Mouse (Mus musculus) ES-E14 (cell line): ENCODE results near the gene Stxbp6.

Experiments used
- CHD2 ChIP-seq: IDR thresholded peaks from 2 replicates; pipeline ENCODE4 v1.6.1; 2014; ENCODE audit warnings: mild to moderate bottlenecking, low read depth, low read length, inconsistent platforms
- ZC3H11A ChIP-seq: IDR thresholded peaks from 2 replicates; pipeline ENCODE4 v1.6.1; 2012; ENCODE audit warnings: low read depth, mild to moderate bottlenecking, inconsistent platforms, low read length, borderline replicate concordance

DNA sequence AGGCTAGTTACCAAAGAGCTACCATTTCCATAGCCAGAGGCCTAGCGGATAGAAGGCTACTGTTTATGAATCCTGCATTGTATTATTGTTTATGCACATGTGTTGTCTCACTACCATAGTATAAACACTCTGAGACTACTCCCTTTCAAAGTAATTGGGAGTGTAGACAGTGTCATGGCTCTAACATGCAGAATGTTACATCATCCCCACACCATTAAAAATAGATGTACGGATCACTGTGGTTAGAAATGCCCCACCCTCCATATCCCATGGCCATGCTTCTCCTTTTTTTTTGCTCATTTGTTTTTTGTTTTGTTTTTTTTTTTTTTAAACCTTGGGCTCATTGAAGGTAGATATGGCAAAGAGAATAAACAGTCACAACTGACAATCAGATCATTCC, 154.9 kb downstream of the Stxbp6 start:
- no peak for TF ChIP-seq CHD2
- no peak for TF ChIP-seq ZC3H11A
